Mouse (Mus musculus): ENCODE measurements at regions not wholly inside any gene's neighbourhood (a gene's known extent, or its start where the extent isn't known, plus 50 kb on each side); places are given as distances from the start of the nearest gene placed in this dataset.

DNA sequence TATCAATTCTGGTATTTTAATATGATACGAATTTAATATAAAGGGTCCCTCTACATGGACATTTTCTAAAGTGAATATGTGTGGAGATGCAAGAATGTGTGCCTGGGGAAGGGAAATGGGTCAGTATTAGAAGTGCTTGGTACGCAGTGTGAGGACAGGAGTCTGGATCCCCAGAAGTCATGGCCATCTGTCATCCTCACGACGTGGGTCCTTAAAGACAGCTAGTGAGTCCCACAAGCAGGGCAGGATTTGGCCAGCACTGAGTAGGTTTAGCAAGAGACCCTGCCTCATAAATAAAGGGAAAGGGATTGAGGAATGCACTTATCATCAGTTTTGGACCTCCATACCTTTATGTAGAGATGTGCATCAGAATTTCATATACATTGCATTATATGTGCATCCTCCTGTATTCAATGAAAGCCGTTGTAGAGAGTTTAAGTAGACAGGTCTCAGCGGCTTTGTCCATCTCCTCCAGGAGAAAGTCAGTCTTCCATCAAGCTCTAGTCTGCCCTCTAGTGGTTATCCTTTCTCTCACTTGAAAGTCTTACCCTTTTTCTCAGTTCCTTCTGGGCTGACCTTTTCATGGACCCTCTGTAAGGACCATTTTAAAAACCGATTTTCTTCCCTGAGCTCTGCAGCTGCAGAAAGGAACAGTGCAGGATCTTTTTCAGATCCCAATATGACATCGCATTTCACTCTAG, 434.0 kb upstream of the Apob start:
- no peak overlapping the region for H3K27ac ChIP-seq
- no peaks in the 10 kb centered on the region for H3K36me3 ChIP-seq
- H3K4me2 ChIP-seq (replicated peaks) = no peak overlapping the region
- no peaks in the 10 kb centered on the region for H3K4me1 ChIP-seq
- WGBS = 56% methylated on average over 8 of the region's 8 CpGs
- no peaks in the 10 kb centered on the region for H3K9me3 ChIP-seq
- no peak overlapping the region for H3K4me3 ChIP-seq
- no peak for ATAC-seq (ENCODE audit: low FRiP score, low read depth)
- no peak overlapping the region for H3K9ac ChIP-seq
- no peaks in the 10 kb centered on the region for H3K27me3 ChIP-seq

GRCm38 (mm10) chr12:7548759-7549158, 428.7 kb upstream of the Apob start:
- Histone ChIP-seq H3K27ac (no peak overlapping the region), H3K9ac (no peak overlapping the region), H3K36me3 (no peaks in the 10 kb centered on the region), H3K4me3 (no peak overlapping the region), H3K27me3 (no peaks in the 10 kb centered on the region), H3K4me2 (replicated peaks) (no peak overlapping the region), H3K9me3 (no peaks in the 10 kb centered on the region), H3K4me1 (no peaks in the 10 kb centered on the region)
- ATAC-seq (ENCODE audit: low FRiP score, low read depth) = no peak
- 61% methylated on average over 1 of the region's 1 CpGs for WGBS

GRCm38 (mm10) chr12:7560245-7560644, 417.2 kb upstream of the Apob start:
- Histone ChIP-seq H3K9ac (no peak overlapping the region), H3K4me1 (no peaks in the 10 kb centered on the region), H3K27me3 (no peaks in the 10 kb centered on the region), H3K27ac (no peak overlapping the region), H3K9me3 (no peaks in the 10 kb centered on the region), H3K36me3 (no peaks in the 10 kb centered on the region), H3K4me2 (replicated peaks) (no peak overlapping the region), H3K4me3 (no peak overlapping the region)
- WGBS = 77% methylated on average over 1 of the region's 1 CpGs
- ATAC-seq (ENCODE audit: low FRiP score, low read depth) = no peak

DNA sequence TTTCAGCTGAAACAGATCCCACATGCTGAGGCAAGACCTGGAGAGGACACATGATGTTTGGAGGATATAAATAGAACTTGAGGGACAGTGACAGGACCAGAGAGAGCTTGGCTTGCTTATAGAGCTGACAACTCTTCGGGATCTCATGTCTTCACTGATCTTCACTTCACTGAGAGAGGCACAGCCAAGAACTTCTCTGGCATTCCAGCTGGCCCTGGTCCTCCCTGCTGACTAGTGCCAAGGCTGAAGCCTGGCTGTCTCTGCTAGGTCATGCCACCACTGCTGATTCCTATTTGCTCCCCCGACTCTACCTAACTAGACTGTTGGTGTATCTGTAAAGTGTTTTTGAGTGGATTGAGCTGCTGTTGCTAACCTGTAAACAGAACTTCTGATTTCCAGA, 401.4 kb upstream of the Apob start:
- Histone ChIP-seq H3K4me3 (no peak overlapping the region), H3K4me1 (no peaks in the 10 kb centered on the region), H3K27me3 (no peaks in the 10 kb centered on the region), H3K9me3 (no peaks in the 10 kb centered on the region; the same call in 1 of the 2 replicates), H3K4me2 (replicated peaks) (no peak overlapping the region), H3K27ac (no peak overlapping the region), H3K36me3 (no peaks in the 10 kb centered on the region), H3K9ac (no peak overlapping the region)
- no peak for ATAC-seq (ENCODE audit: low FRiP score, low read depth)
- 93% methylated on average over 2 of the region's 2 CpGs for WGBS

DNA sequence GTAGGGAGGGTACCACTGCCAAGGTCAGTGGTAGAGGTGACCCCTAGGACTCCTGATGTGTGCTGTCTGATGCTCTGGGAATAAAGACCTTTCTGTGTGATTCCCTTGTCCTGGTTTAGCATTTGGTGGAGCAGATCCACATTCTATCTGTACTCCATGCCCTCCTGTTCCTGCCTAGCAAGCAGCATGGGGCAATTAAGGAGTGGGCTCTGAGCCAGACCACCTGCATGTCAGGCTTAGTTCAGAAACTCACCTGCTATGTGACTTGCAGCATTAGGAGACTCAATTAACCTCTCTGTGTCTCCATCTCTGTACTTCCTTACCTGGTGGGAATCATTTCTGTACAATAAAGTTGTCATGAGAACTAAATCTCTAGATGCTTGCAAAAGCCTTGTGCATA, 389.9 kb upstream of the Apob start:
- Histone ChIP-seq H3K9me3 (no peaks in the 10 kb centered on the region), H3K27me3 (no peaks in the 10 kb centered on the region), H3K4me2 (replicated peaks) (no peak overlapping the region), H3K36me3 (no peaks in the 10 kb centered on the region), H3K27ac (no peak overlapping the region), H3K4me1 (no peaks in the 10 kb centered on the region), H3K9ac (no peak overlapping the region), H3K4me3 (no peak overlapping the region)
- peak; percentile 15; the same call in 1 of the 2 replicates for ATAC-seq (ENCODE audit: low FRiP score, low read depth)

GRCm38 (mm10) chr12:7611272-7612092, 366.0 kb upstream of the Apob start:
- Histone ChIP-seq H3K4me3 (no peak overlapping the region), H3K4me2 (replicated peaks) (no peak overlapping the region), H3K4me1 (peaks cover 8% of the 10 kb centered on the region), H3K27ac (no peak overlapping the region), H3K27me3 (peaks cover 2% of the 10 kb centered on the region; the same call in 1 of the 2 replicates), H3K36me3 (no peaks in the 10 kb centered on the region), H3K9ac (no peak overlapping the region), H3K9me3 (no peaks in the 10 kb centered on the region)
- peak; percentile 88 for ATAC-seq (ENCODE audit: low FRiP score, low read depth)
- WGBS = 18% methylated on average over 3 of the region's 3 CpGs

- Histone ChIP-seq H3K4me2 (replicated peaks) (no peak overlapping the region), H3K27me3 (no peaks in the 10 kb centered on the region), H3K4me1 (peaks cover 4% of the 10 kb centered on the region; the same call in 1 of the 2 replicates), H3K27ac (no peak overlapping the region), H3K9me3 (no peaks in the 10 kb centered on the region), H3K36me3 (no peaks in the 10 kb centered on the region), H3K9ac (no peak overlapping the region), H3K4me3 (no peak overlapping the region)
- ATAC-seq (ENCODE audit: low FRiP score, low read depth) = peak; percentile 15; the same call in 1 of the 2 replicates
- WGBS = 51% methylated on average over 4 of the region's 4 CpGs
Observed at GRCm38 (mm10) chr12:7636417-7637175, 340.9 kb upstream of the Apob start.

- Histone ChIP-seq H3K36me3 (no peaks in the 10 kb centered on the region), H3K27ac (no peak overlapping the region), H3K9ac (no peak overlapping the region), H3K27me3 (no peaks in the 10 kb centered on the region), H3K4me1 (peaks cover 4% of the 10 kb centered on the region; the same call in 1 of the 2 replicates), H3K9me3 (no peaks in the 10 kb centered on the region), H3K4me3 (no peak overlapping the region), H3K4me2 (replicated peaks) (no peak overlapping the region)
- ATAC-seq (ENCODE audit: low FRiP score, low read depth) = no peak
- WGBS = 60% methylated on average over 4 of the region's 4 CpGs
Observed at GRCm38 (mm10) chr12:7637629-7638028, 339.8 kb upstream of the Apob start.

GRCm38 (mm10) chr12:7650851-7651250, 326.6 kb upstream of the Apob start:
- H3K27ac ChIP-seq = no peak overlapping the region
- no peak overlapping the region for H3K9ac ChIP-seq
- H3K4me2 ChIP-seq (replicated peaks) = no peak overlapping the region
- H3K4me3 ChIP-seq = no peak overlapping the region
- H3K4me1 ChIP-seq = no peaks in the 10 kb centered on the region
- H3K9me3 ChIP-seq = no peaks in the 10 kb centered on the region
- no peaks in the 10 kb centered on the region for H3K27me3 ChIP-seq
- 85% methylated on average over 3 of the region's 3 CpGs for WGBS
- ATAC-seq (ENCODE audit: low FRiP score, low read depth) = no peak
- no peaks in the 10 kb centered on the region for H3K36me3 ChIP-seq

GRCm38 (mm10) chr12:7662027-7662426, 315.4 kb upstream of the Apob start:
- Histone ChIP-seq H3K36me3 (no peaks in the 10 kb centered on the region), H3K9ac (no peak overlapping the region), H3K4me3 (no peak overlapping the region), H3K9me3 (no peaks in the 10 kb centered on the region), H3K27ac (no peak overlapping the region), H3K4me1 (no peaks in the 10 kb centered on the region), H3K4me2 (replicated peaks) (no peak overlapping the region), H3K27me3 (no peaks in the 10 kb centered on the region)
- ATAC-seq (ENCODE audit: low FRiP score, low read depth) = no peak
- 53% methylated on average over 3 of the region's 3 CpGs for WGBS

GRCm38 (mm10) chr12:7670114-7670513, 307.3 kb upstream of the Apob start:
- Histone ChIP-seq H3K36me3 (no peaks in the 10 kb centered on the region), H3K4me2 (replicated peaks) (no peak overlapping the region), H3K27ac (no peak overlapping the region), H3K27me3 (no peaks in the 10 kb centered on the region), H3K9ac (no peak overlapping the region), H3K4me1 (no peaks in the 10 kb centered on the region), H3K4me3 (no peak overlapping the region), H3K9me3 (no peaks in the 10 kb centered on the region)
- ATAC-seq (ENCODE audit: low FRiP score, low read depth) = no peak
- 67% methylated on average over 3 of the region's 3 CpGs for WGBS

DNA sequence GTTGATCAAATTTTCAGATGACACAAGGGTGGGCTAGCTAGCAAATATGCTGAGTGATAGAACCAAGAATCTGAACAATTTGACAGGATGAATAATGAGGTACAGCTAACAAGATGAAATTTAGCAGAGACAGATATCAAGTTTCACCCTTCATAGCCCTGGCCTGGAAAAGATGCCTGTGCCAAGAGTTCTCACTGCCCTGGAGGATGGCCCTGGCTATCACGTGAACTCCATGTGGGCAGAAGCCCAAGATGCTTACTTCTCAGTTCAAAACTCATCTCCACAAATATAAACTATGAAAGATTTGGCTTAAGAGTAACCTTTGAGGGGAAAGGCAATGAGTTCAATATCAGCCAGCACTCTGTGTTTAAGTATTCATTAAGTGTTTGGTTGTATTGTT, 306.9 kb upstream of the Apob start:
- Histone ChIP-seq H3K9me3 (no peaks in the 10 kb centered on the region), H3K4me1 (no peaks in the 10 kb centered on the region), H3K27ac (no peak overlapping the region), H3K9ac (no peak overlapping the region), H3K27me3 (no peaks in the 10 kb centered on the region), H3K36me3 (no peaks in the 10 kb centered on the region), H3K4me3 (no peak overlapping the region), H3K4me2 (replicated peaks) (no peak overlapping the region)
- WGBS = 43% methylated on average over 1 of the region's 1 CpGs
- ATAC-seq (ENCODE audit: low FRiP score, low read depth) = no peak
